Mouse (Mus musculus): ENCODE results near the gene Tex16.

The Tex16 gene

GRCm38 (mm10) chrX:112010707-112011106, at the start of gene Tex16:
TSS of gene Tex16 (plus strand) at chrX:112011007.
- DNase-seq (ENCODE audit: inconsistent ontology term) = no peak

DNA sequence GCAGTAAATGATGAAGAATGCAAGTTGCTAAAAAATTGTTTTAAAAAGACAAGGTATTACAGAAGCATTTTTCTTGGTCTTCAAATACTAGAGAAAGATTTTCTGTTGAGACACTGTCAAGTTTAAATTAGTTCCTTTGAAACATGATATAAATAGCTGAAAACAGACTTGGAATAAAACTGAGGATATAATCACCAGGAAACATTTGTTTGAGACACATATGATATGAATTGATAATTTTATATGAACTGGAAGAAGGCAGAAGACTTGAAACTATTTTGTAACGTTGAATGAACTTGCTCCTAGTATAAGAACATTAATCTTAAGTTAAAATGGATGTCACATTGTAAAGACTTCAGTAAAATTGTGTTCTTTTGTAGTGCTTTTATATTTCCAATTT, 11.1 kb upstream of the Tex16 start:
- DNase-seq (ENCODE audit: inconsistent ontology term) = no peak

Measured in Muller cell, postnatal 12 days (primary cell).